Mouse (Mus musculus) CD8-positive naive resting alpha-beta T cell, adult 2 months (primary cell): ENCODE results near the gene Syt6.

Experiments used
- DNase-seq, 2 experiments: peaks; one replicate each; pipeline ENCODE4 v3.0.0; 2022; ENCODE audit warnings: low read depth in 2 of 2, low spot score in 2 of 2

The Syt6 gene

DNA sequence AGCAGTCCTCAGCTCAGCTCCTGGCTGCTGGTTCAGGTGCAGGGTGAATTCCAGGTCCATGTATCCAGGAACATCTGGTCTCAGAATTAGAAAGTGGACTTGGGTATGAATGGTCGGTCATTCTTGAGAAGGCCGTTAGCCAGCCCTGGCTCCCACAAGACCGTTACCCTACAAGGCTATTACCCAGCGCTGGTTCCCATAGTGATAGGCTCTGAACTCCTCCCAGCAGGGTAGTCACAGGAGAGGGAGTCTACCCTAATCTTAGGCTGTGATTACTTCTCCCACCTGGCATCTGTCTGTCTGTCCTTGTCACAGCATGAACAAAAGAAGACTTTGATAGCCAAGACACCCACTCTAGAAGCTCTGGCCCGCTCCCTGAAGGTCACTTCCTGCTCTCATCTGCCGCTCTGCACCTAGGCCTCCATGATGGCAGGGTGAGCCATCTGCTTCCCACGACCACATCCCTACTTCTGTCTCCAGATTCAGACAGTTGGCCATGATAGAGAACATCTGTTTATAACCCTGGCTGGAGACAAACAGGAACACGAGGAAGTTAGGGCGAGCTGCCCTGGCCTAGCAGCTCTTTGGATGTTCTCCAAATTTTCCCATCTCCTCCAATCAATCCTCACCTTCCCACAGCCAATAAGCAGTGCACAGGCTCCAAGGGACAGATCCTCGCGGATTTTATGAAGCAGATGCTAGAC is 72.3 kb downstream of the Syt6 start:
- DNase-seq, result no peak

DNA sequence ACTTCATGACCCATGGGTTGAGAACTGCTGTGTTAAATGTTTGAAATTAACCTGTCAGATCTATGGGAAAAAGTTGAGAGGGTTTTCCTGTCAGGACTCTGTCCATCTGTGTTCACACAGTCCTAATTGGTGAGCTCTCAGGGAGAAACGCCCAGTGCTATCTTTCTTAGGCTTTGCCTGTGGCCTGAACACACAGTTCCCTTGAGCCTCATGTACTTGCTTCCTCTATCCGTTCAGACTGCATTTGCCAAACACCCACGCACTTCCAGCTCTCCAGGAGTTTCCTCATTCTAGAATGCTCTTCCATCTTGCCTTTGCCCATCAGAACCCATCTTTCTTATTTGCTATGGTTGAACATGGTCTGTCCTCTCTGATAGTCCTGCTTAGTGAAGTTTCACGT is 73.5 kb downstream of the Syt6 start:
- no peak for DNase-seq

DNA sequence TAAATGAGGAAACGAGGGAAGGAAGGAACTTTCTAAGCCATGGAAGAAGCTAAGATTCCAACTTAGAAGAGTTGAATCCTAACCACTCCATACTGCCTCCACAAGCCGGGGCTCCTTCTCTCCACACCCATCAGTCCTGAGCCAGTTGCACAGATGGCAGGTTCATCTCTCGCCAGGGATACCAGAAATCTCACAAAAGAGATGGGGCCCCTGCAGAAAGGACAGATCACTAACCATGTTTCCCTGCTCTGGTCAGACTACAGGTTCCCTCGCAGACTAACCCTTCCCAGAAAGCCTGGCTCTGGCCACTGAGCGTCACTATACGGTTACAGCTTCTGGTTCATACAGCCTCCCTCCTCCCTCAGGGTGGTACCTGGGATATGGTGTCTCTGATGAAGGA is 74.7 kb downstream of the Syt6 start:
- DNase-seq, result no peak

DNA sequence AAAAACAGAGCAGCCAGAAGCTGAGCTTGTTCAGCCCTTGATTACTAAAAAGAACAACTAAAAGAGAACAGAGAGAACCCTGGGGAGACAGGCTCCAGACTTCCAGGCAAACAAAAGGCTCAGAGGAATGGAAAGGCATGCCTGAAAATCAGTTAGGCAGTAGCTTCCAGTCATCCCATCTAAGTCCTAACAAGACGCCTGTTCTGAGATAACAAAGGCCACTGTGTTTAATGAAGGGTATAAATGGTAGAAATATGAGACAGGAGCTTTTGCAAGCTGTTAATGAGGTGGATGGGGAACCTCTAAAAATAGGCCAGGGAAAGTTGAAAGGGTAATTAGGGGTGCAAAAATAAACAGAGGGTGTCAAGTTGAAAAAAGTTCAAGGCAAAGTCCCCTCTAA is 75.4 kb downstream of the Syt6 start:
- no peak for DNase-seq

DNA sequence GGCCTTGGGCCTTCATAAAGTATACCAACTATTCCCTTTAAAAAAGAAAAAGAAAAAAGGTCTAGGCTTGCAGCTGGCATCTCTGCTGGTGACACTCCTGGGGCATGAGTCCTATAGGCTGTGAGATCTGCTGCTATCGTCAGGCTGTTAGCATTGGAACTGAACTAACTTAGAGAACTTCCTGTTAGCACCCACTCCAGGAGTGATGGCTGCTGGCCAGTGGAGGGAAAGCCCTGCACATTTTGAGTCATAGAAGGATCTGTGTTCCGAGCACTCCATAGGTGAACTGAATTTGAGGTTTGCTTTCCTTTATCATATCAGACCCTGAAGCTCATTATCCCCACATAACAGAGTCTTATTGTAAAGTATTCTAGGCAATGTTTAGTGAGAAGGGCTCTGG is 85.0 kb downstream of the Syt6 start:
- no peak for DNase-seq

DNA sequence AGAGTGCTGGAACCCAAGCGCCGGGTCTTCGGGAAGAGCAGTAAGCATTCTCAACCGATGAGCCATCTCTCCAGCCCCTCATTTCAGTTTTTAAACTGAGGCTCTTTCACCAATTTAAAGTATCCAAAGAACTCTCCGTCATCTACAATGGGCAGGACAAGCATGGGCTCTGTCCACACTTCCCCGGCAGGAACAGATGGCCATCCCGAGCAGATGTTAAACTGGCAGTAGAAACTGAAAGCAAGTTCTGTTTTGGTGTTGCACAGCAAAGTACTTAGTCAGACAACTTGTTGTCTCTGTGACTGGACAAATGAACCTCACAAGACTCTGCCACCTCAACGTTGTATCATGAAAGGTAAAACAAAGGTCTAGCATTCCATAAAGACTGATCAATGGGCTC is 86.7 kb downstream of the Syt6 start:
- DNase-seq, result no peak

DNA sequence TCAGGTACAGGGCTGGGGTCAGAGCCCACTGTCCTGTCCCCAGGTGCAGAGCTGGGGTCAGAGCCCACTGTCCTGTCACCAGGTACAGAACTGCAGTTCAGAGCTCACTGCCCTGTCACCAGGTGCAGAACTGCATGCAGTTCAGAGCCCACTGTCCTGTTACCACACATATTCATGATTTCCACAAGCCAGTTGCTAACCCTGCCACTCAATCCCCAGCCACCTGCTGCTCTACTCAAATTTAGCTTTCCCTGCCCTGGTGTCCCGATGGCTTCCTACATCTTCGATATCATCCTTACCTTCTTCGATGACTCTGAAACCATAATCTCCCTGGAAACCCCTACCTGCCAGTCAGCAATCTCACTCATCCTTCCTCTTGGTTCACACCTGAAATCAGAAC is 88.4 kb downstream of the Syt6 start:
- DNase-seq, result no peak

DNA sequence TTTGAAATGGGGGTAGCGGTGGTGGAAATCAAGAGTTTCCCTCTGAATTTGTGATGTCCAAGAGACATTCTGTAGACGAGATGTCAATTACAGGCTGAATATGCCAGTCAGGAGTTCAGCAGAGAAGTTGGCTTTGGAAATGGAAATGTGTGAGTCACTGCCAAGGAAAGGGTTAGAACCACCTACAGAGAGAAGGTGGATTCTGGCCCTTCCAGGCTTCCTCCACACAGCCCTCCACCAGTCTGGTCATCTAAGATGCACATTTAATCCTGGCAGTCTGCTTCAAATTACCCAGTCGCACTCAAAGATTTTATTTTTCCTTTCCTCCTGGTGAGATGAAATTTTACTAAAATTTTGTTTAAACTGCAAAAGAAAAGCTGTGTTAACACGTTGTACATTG is 97.1 kb downstream of the Syt6 start:
- no peak for DNase-seq

DNA sequence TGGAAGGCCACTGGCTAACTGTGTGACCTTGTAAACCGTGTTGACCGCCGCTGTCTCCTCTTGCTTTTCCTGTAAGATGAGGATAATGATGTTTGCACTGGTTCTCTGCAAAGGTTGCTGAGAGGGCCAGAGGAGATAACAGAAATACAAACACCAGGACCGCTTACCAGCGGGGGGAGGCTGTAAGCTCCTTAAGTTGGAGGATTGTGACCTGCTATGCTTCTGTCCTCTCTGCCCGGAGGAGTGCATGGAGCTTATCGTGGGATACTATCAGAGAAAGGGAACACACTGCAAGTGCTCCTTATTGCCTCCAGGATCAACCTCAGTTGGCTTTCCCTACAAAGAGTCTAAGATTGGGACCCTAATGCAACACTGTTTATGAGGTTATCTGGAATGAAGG is 97.7 kb downstream of the Syt6 start:
- no peak for DNase-seq

DNA sequence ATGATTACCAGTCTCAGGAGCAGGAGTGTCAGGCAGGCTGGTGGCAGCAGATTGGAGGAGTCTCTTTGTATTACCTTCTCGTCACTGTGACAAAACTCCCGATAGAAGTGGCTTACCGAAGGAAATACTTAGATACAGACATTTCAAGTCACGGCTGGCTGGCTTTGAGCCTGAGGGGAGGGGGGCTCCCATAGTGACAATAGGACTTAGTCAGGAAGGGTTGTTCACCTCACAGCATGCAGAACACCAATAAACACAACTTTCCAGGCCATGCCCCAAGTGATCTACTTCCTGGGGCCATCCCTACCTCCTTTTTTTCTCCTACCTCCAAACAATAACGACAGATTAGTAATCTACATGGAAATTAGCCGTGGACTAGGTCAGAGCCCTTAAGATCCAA is 103.8 kb downstream of the Syt6 start:
- no peak for DNase-seq

DNA sequence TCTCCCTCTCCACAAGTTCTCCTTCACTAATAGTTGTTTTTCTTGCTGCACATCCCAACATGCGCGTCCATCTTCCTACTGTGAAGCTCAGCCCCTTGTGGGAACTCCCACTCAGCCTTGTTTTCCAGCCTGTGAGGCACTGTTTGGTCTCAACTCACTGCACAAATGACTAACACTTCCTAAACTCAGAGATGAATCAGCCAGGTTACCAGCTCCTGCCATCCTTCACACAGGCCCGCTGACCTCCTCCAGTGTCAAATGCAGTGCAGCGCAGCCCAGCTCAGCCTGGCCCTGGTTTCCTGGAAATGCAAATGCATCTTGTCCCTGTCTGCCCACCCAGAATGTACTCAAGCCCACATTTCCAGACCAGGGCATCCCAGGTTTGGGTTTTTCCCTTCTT is 107.4 kb downstream of the Syt6 start:
- no peak for DNase-seq

DNA sequence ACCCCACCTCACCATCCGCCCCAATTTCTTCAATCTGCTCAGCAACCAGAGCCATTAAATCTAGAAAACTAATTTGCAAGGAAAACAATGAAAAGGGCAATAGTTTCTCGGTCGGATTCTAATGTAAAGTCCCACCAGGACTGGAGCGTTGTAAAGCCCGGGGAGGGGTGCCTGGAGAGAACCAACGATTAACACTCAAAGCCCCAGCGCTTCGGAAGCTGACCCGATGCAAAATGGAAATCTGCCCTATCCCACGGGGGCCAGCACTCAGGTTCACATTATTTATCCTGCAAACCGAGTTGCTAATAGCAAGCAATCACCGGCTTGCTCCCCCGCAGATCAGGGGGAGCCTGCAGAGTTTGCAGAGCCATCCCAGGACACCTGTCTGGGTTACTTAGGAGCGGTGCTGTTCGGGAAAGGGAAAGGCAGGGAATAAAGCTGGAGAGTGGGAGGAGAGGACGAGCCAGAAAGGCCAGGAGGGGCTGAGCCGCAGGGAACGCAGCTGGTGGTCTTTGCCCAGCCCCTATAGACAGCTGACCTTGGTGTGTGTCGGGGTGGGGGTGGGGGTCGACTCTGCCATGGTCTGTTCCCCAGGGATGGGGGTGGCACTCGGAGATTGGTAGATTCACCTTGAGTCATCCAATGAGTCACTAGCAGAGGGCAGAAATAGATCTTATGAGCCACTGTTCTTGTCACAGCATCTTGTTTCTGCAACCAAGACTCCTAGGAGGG is 108.4 kb downstream of the Syt6 start:
- DNase-seq, result no peak

DNA sequence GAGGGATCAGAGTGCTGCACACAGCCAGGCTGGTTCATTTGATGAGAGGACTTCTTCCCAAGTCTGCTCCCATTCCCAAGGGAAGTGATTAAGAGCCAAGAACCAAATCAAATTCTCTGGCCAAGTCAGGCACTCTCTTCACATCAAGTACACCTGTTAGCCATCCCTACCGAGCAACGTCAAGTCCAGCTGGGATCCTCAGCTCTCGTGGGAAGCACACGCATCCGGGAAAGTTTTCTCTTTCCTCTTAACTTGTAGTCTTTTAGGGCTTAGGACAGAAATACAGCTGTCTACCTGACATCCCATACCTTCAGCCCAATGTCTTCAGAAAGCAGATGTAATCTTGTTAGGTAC is 108.9 kb downstream of the Syt6 start:
- no peak for DNase-seq

DNA sequence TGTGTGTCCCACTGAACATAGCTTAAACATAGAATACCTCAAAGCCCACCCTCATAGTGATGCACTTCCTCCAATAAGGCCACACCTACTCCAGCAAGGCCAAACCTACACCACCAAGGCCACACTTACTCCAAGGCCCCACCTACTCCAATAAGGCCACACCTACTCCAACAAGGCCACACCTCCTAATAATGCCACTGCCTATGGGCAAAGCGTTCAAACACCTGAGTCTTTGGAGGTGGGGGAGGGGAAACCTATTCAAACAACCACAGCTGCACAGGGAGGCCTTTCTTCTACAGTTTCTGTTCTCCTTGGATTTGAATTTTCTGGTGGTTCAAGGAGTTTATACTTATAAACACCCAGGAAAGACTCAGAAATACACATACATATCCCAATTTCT is 114.0 kb downstream of the Syt6 start:
- no peak for DNase-seq

DNA sequence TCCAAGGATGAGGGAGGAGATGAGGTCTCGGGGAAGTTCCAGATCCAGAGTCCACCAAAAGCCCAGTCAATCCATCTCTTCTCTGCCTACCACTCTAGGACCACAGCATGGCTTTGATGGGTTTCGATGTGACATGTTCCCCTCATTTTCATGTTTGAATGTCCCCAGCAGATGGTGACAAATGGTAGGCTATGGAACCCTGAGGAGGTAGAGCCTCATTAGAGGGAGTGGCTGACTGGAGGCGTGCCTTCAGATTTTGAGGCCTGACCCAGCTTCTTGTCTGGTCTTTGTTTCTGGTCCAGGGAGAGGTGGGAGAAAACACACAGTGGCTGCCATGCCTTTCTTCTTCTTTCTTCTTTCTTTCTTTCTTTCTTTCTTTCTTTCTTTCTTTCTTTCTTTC is 115.5 kb downstream of the Syt6 start:
- no peak for DNase-seq
